Comparison of ENCODE assay signal across 7 mouse cellular contexts in genomic region chr4:43047231-43047630, GRCm38 (mm10). TPM values are rescaled to one million over a fixed set of nuclear protein-coding genes. Genes with fewer than 3 reads are reported as not detected.
DNase-seq lines count a peak whose midpoint lies in the region; ATAC-seq and TF ChIP-seq lines count a peak whose summit lies in the region.

No protein-coding gene starts in this region.

- no peak for TF ChIP-seq EP300 in heart, adult 2 months (IDR thresholded peaks at IDR 0.05; ENCODE audit: insufficient read depth, low read depth, low read length)

- H3K4me1 ChIP-seq in cortical plate, adult 2 months (ENCODE audit: control insufficient read depth, insufficient read depth, low read length), result peaks cover 5% of the 10 kb centered on the region; the same call in 1 of the 2 replicates
- peaks cover 5% of the 10 kb centered on the region for H3K4me1 ChIP-seq in heart, adult 2 months (ENCODE audit: control insufficient read depth, insufficient read depth, low read length)
- H3K4me1 ChIP-seq in kidney, embryonic 16.5 days (ENCODE audit: insufficient read depth, low read length), result peaks cover 21% of the 10 kb centered on the region

- no peak overlapping the region for H3K4me3 ChIP-seq in cortical plate, adult 2 months (ENCODE audit: insufficient read depth, low read length)
- no peak overlapping the region; the same call in 1 of the 2 replicates for H3K4me3 ChIP-seq in heart, adult 2 months
- H3K4me3 ChIP-seq in kidney, embryonic 16.5 days (ENCODE audit: low read length), result no peak overlapping the region

- H3K9me3 ChIP-seq in kidney, embryonic 16.5 days (ENCODE audit: low read length), result no peaks in the 10 kb centered on the region

- no peaks in the 10 kb centered on the region for H3K27me3 ChIP-seq in heart, adult 2 months (ENCODE audit: control insufficient read depth, insufficient read depth, low read length)
- H3K27me3 ChIP-seq in kidney, embryonic 16.5 days (ENCODE audit: insufficient read depth, low read length), result no peaks in the 10 kb centered on the region

- peak; percentile 81 for DNase-seq in T-cell, adult 2 months (ENCODE audit: low spot score)
- DNase-seq in heart, adult 2 months, result peak; percentile 44 to 75
- DNase-seq in lung, adult 18-20 months, result peak; percentile 74 to 85

- intact Hi-C loops in heart, adult 2 months (cut with DNase I), result loop anchor here (1.0 to 10.0 kb wide), 4 partner anchors 68 to 375 kb away; no protein-coding TSS in a partner anchor

- ATAC-seq in CD4-positive, CD25-positive, alpha-beta regulatory T cell, adult 4 months, result peak; percentile 55
- no peak for ATAC-seq in kidney, embryonic 16.5 days (ENCODE audit: low FRiP score, low TSS enrichment)
- peak; percentile 49; the same call in 1 of the 2 replicates for ATAC-seq in neutrophil, adult 5-6 weeks (ENCODE audit: extremely low read depth, insufficient number of reproducible peaks, low FRiP score, poor library complexity, severe bottlenecking)

- peak overlapping the region; percentile 7; the same call in 1 of the 2 replicates for H3K4me2 ChIP-seq in kidney, embryonic 16.5 days (replicated peaks; ENCODE audit: low read depth, low read length)

- H3K36me3 ChIP-seq in heart, adult 2 months (ENCODE audit: control insufficient read depth, insufficient read depth, low read length), result no peaks in the 10 kb centered on the region
- no peaks in the 10 kb centered on the region for H3K36me3 ChIP-seq in kidney, embryonic 16.5 days (ENCODE audit: insufficient read depth, low read length)

- no peaks in the 10 kb centered on the region for H3K79me2 ChIP-seq in heart, adult 2 months (replicated peaks; ENCODE audit: control insufficient read depth, insufficient read depth, low read length)

- 4% methylated on average over 5 of the region's 5 CpGs for WGBS in heart, adult 2 months
- WGBS in kidney, embryonic 16.5 days, result 7% methylated on average over 5 of the region's 5 CpGs

- peak; percentile 78 for TF ChIP-seq CTCF in cortical plate, adult 2 months (IDR thresholded peaks at IDR 0.05; ENCODE audit: extremely low read depth, insufficient read depth, low read length)
- TF ChIP-seq CTCF in heart, adult 2 months (IDR thresholded peaks at IDR 0.05), result peak; percentile 88

- TF ChIP-seq POLR2A in cortical plate, adult 2 months (IDR thresholded peaks at IDR 0.05; ENCODE audit: extremely low read depth, insufficient read depth, low read length), result no peak
- no peak for TF ChIP-seq POLR2A in heart, adult 2 months (IDR thresholded peaks at IDR 0.05; ENCODE audit: insufficient read depth, low read depth, low read length)

- H3K9ac ChIP-seq in heart, adult 2 months (ENCODE audit: low read depth, low read length), result no peak overlapping the region
- no peak overlapping the region for H3K9ac ChIP-seq in kidney, embryonic 16.5 days (replicated peaks; ENCODE audit: low read length)

- no peak overlapping the region for H3K27ac ChIP-seq in cortical plate, adult 2 months (ENCODE audit: insufficient read depth, low read length)
- H3K27ac ChIP-seq in heart, adult 2 months, result peak overlapping the region; percentile 32; the same call in 1 of the 2 replicates
- H3K27ac ChIP-seq in kidney, embryonic 16.5 days (ENCODE audit: low read length), result no peak overlapping the region

RNA-seq across cellular contexts. Expression of gene Fam214b, which starts 1.2 kb away (rescaled TPM):
- 1 to 10 TPM; 1.5 to 2.3 TPM for polyA plus RNA-seq in CD4-positive, CD25-positive, alpha-beta regulatory T cell, adult 4 months (2017; shearing (Covaris generic))
- 28.5 and 29.2 TPM in 2 replicates for polyA plus RNA-seq in cortical plate, adult 2 months (2012; rRNA removed)
- 10 to 100 TPM; 26.3 to 33.1 TPM for total RNA-seq in heart, adult 2 months (2021)
- 19.6 and 21.3 TPM in 2 replicates for polyA plus RNA-seq in heart, adult 2 months (2012; rRNA removed)
- 11.7 and 12.9 TPM in 2 replicates for polyA plus RNA-seq in kidney, embryonic 16.5 days (2015; fragmentation: Nextera tagmentation; extraction: Ambion mirVana)
- 14.8 and 18.5 TPM in 2 replicates for total RNA-seq in neutrophil, adult 5-6 weeks (2017)

RNA-seq across cellular contexts. Expression of gene Unc13b, which starts 11.5 kb away (rescaled TPM):
- under 1 TPM; 0.05 to 0.29 TPM for polyA plus RNA-seq in CD4-positive, CD25-positive, alpha-beta regulatory T cell, adult 4 months (2017; shearing (Covaris generic))
- 66.7 and 77.8 TPM in 2 replicates for polyA plus RNA-seq in cortical plate, adult 2 months (2012; rRNA removed)
- total RNA-seq in heart, adult 2 months (2021), result 10 to 100 TPM in 1 of 2 experiments, 1 to 10 TPM in 1; 10.0 to 10.9 TPM
- polyA plus RNA-seq in heart, adult 2 months (2012; rRNA removed), result 6.7 and 11.7 TPM in 2 replicates
- 6.8 and 8.6 TPM in 2 replicates for polyA plus RNA-seq in kidney, embryonic 16.5 days (2015; fragmentation: Nextera tagmentation; extraction: Ambion mirVana)
- total RNA-seq in neutrophil, adult 5-6 weeks (2017), result 0.74 and 0.93 TPM in 2 replicates

RNA-seq across cellular contexts. Expression of gene Stoml2, which starts 15.7 kb away (rescaled TPM):
- 100 to 1,000 TPM; 137 to 170 TPM for polyA plus RNA-seq in CD4-positive, CD25-positive, alpha-beta regulatory T cell, adult 4 months (2017; shearing (Covaris generic))
- 128 and 132 TPM in 2 replicates for polyA plus RNA-seq in cortical plate, adult 2 months (2012; rRNA removed)
- total RNA-seq in heart, adult 2 months (2021), result 100 to 1,000 TPM; 101 to 114 TPM
- 97.3 and 117 TPM in 2 replicates for polyA plus RNA-seq in heart, adult 2 months (2012; rRNA removed)
- polyA plus RNA-seq in kidney, embryonic 16.5 days (2015; fragmentation: Nextera tagmentation; extraction: Ambion mirVana), result 363 and 374 TPM in 2 replicates
- 49.5 and 56.1 TPM in 2 replicates for total RNA-seq in neutrophil, adult 5-6 weeks (2017)

RNA-seq across cellular contexts. Expression of gene Pigo, which starts 21.6 kb away (rescaled TPM):
- polyA plus RNA-seq in CD4-positive, CD25-positive, alpha-beta regulatory T cell, adult 4 months (2017; shearing (Covaris generic)), result 10 to 100 TPM; 12.1 to 34.1 TPM
- polyA plus RNA-seq in cortical plate, adult 2 months (2012; rRNA removed), result 21.0 and 21.9 TPM in 2 replicates
- 10 to 100 TPM; 21.0 to 26.5 TPM for total RNA-seq in heart, adult 2 months (2021)
- polyA plus RNA-seq in heart, adult 2 months (2012; rRNA removed), result 20.1 and 27.1 TPM in 2 replicates
- polyA plus RNA-seq in kidney, embryonic 16.5 days (2015; fragmentation: Nextera tagmentation; extraction: Ambion mirVana), result 29.8 and 32.2 TPM in 2 replicates
- total RNA-seq in neutrophil, adult 5-6 weeks (2017), result 10.7 and 15.6 TPM in 2 replicates

RNA-seq across cellular contexts. Expression of gene Fancg, which starts 36.9 kb away (rescaled TPM):
- 10 to 100 TPM; 23.3 to 38.7 TPM for polyA plus RNA-seq in CD4-positive, CD25-positive, alpha-beta regulatory T cell, adult 4 months (2017; shearing (Covaris generic))
- polyA plus RNA-seq in cortical plate, adult 2 months (2012; rRNA removed), result 25.0 and 28.4 TPM in 2 replicates
- 1 to 10 TPM; 2.8 to 3.2 TPM for total RNA-seq in heart, adult 2 months (2021)
- polyA plus RNA-seq in heart, adult 2 months (2012; rRNA removed), result 3.9 and 4.9 TPM in 2 replicates
- polyA plus RNA-seq in kidney, embryonic 16.5 days (2015; fragmentation: Nextera tagmentation; extraction: Ambion mirVana), result 19.5 and 20.6 TPM in 2 replicates
- total RNA-seq in neutrophil, adult 5-6 weeks (2017), result 13.9 and 27.7 TPM in 2 replicates
